Mouse (Mus musculus): ENCODE results near the gene Depdc5.
"Not testable (repeated sequence)": the region's sequence is repeated elsewhere in the genome, so short reads cannot be mapped to it uniquely, and the experiment has no call there.

Gene Depdc5

GRCm38 (mm10) chr5:32907496-32907895, 44.0 kb downstream of the Depdc5 start:
- no peak for DNase-seq (ENCODE audit: low spot score)

GRCm38 (mm10) chr5:32914071-32914470, 50.6 kb downstream of the Depdc5 start:
- DNase-seq (ENCODE audit: low spot score): no peak

- not testable (repeated sequence) for DNase-seq (ENCODE audit: low spot score)
Measured at GRCm38 (mm10) chr5:32919281-32919680, 55.8 kb downstream of the Depdc5 start.

- no peak for DNase-seq (ENCODE audit: low spot score)
Measured at GRCm38 (mm10) chr5:32922906-32923305, 59.4 kb downstream of the Depdc5 start.

- no peak for DNase-seq (ENCODE audit: low spot score)
Measured at GRCm38 (mm10) chr5:32930761-32931160, 67.3 kb downstream of the Depdc5 start.

- DNase-seq (ENCODE audit: low spot score): no peak
Measured at GRCm38 (mm10) chr5:32934654-32935053, 71.2 kb downstream of the Depdc5 start.

- no peak for DNase-seq (ENCODE audit: low spot score)
Measured at GRCm38 (mm10) chr5:32940586-32940985, 77.1 kb downstream of the Depdc5 start.

- no peak for DNase-seq (ENCODE audit: low spot score)
Measured at GRCm38 (mm10) chr5:32941209-32941924, 77.9 kb downstream of the Depdc5 start.

- DNase-seq (ENCODE audit: low spot score): no peak
Measured at GRCm38 (mm10) chr5:32950077-32950476, 86.6 kb downstream of the Depdc5 start.

GRCm38 (mm10) chr5:32950702-32951274, 87.3 kb downstream of the Depdc5 start:
- DNase-seq (ENCODE audit: low spot score): no peak

- DNase-seq (ENCODE audit: low spot score): no peak
Measured at GRCm38 (mm10) chr5:32955716-32956115, 92.2 kb downstream of the Depdc5 start.

GRCm38 (mm10) chr5:32961616-32962015, 98.1 kb downstream of the Depdc5 start:
- DNase-seq (ENCODE audit: low spot score): no peak

- DNase-seq (ENCODE audit: low spot score): no peak
Measured at GRCm38 (mm10) chr5:32962581-32962980, 99.1 kb downstream of the Depdc5 start.

GRCm38 (mm10) chr5:32976541-32976940, 113.0 kb downstream of the Depdc5 start:
- no peak for DNase-seq (ENCODE audit: low spot score)

GRCm38 (mm10) chr5:32977179-32977578, 113.7 kb downstream of the Depdc5 start:
- no peak for DNase-seq (ENCODE audit: low spot score)

GRCm38 (mm10) chr5:32985379-32985778, 121.9 kb downstream of the Depdc5 start:
- no peak for DNase-seq (ENCODE audit: low spot score)

- DNase-seq (ENCODE audit: low spot score): no peak
Measured at GRCm38 (mm10) chr5:32987873-32988272, 124.4 kb downstream of the Depdc5 start.

- DNase-seq (ENCODE audit: low spot score): no peak
Measured at GRCm38 (mm10) chr5:32989959-32990640, 126.6 kb downstream of the Depdc5 start.

- no peak for DNase-seq (ENCODE audit: low spot score)
Measured at GRCm38 (mm10) chr5:32991152-32991551, 127.7 kb downstream of the Depdc5 start.

GRCm38 (mm10) chr5:32994471-32994870, 131.0 kb downstream of the Depdc5 start:
- no peak for DNase-seq (ENCODE audit: low spot score)

GRCm38 (mm10) chr5:32995756-32996155, 132.3 kb downstream of the Depdc5 start:
- no peak for DNase-seq (ENCODE audit: low spot score)

- no peak for DNase-seq (ENCODE audit: low spot score)
Measured at GRCm38 (mm10) chr5:32996560-32996959, 133.1 kb downstream of the Depdc5 start.

- no peak for DNase-seq (ENCODE audit: low spot score)
Measured at GRCm38 (mm10) chr5:32997686-32998085, 134.2 kb downstream of the Depdc5 start.

Data from ovary, postnatal 10 days (tissue).